Comparison of ENCODE assay signal across 25 mouse cellular contexts in the genomic region with DNA sequence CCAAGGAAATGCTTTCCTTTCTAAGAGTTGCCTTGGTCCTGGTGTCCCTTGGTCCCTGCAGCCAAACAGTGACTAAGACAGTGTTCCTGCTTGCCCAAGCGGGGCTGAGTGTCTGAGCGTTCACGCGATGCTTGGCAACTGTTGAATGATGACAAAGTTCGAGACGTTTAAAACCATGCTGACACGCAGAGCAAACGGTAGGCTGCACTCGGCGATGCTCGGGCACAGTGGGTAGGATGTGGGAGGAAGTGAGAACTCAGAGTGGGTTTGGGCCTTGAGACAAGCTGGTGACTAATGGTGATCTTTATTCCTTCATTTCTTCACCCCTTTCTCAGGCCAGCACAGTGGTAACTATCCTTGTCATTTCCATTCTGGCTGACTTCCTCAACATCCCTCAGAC.
A peak's percentile ranks its signal among the peaks of the same experiment; 100 is the strongest.
DNase-seq lines count a peak whose midpoint lies in the region; ATAC-seq and TF ChIP-seq lines count a peak whose summit lies in the region.
"Had no signal": no experiment of that assay in that cellular context is flagged by ENCODE, and none has a peak within 500 bp of the region (broad histone marks: within the 10 kb centered on the region; RNA-seq: fewer than 3 reads in every experiment).

No protein-coding gene starts in this region.

- ATAC-seq in hematopoietic stem cell, adult 5-6 weeks (replicated peaks in 1 of 2; ENCODE audit: insufficient read depth in 1 of 2, low FRiP score in 2 of 2, low TSS enrichment in 1 of 2, low read depth in 1 of 2, poor library complexity in 2 of 2, severe bottlenecking in 2 of 2) = peak; percentile 13 to 25; a peak in 1 of 4 replicates
- peak; percentile 30; the same call in 1 of the 2 replicates for ATAC-seq in neutrophil, adult 5-6 weeks (ENCODE audit: extremely low read depth, insufficient number of reproducible peaks, low FRiP score, poor library complexity, severe bottlenecking)
- ATAC-seq: hindbrain, postnatal 0 days; intestine, postnatal 0 days had no signal

- no peaks in the 10 kb centered on the region for H3K36me3 ChIP-seq in kidney, adult 2 months (ENCODE audit: control insufficient read depth, insufficient read depth, low read length)
- H3K36me3 ChIP-seq: embryonic facial prominence, embryonic 10.5 days; forebrain, embryonic 12.5 days; neural tube, embryonic 15.5 days; stomach, embryonic 15.5 days had no signal

- no peak overlapping the region for H3K4me3 ChIP-seq in kidney, adult 2 months (ENCODE audit: insufficient read depth, low read depth, low read length)
- H3K4me3 ChIP-seq: embryonic facial prominence, embryonic 10.5 days; forebrain, embryonic 12.5 days; heart, adult 2 months; layer of hippocampus, adult 2 months; neural tube, embryonic 15.5 days; stomach, embryonic 15.5 days had no signal

- WGBS in kidney, adult 2 months = 79% methylated on average over 11 of the region's 11 CpGs

- TF ChIP-seq POLR2A in kidney, adult 2 months (IDR thresholded peaks at IDR 0.05; ENCODE audit: low read depth, low read length) = no peak

- no peak overlapping the region for H3K27ac ChIP-seq in kidney, adult 2 months (ENCODE audit: insufficient read depth, low read depth, low read length)
- H3K27ac ChIP-seq: embryonic facial prominence, embryonic 10.5 days; forebrain, embryonic 12.5 days; heart, adult 2 months; hindbrain, postnatal 0 days; kidney, postnatal 0 days; layer of hippocampus, adult 2 months; neural tube, embryonic 15.5 days; stomach, embryonic 15.5 days had no signal

- TF ChIP-seq CTCF in kidney, adult 2 months (conservative IDR thresholded peaks at IDR 0.05; ENCODE audit: insufficient read depth, insufficient read length, low read depth, low read length) = no peak

- peak; percentile 28 for DNase-seq in kidney, adult 2 months
- no peak for DNase-seq in kidney, postnatal 4 days
- peak; percentile 5 to 13 for DNase-seq in right cerebral cortex, adult 2 months (ENCODE audit: low spot score in 2 of 2)
- no peak for DNase-seq in right cerebral cortex, postnatal 10 days (ENCODE audit: low spot score in 2 of 2)
- DNase-seq in layer of hippocampus, adult 9-10 months (ENCODE audit: low spot score) = no peak
- DNase-seq in urinary bladder, postnatal 4 days (ENCODE audit: low spot score in 2 of 2) = no peak
- DNase-seq: cerebellum, adult 18-20 months; cerebellum, postnatal 36 days; gastrocnemius, postnatal 10 days; heart, adult 2 months; heart, postnatal 4 days; left cerebral cortex, postnatal 4 days; lung, postnatal 10 days; thymus, adult 18-20 months; thymus, postnatal 4 days had no signal

- no peaks in the 10 kb centered on the region for H3K27me3 ChIP-seq in kidney, adult 2 months (replicated peaks; ENCODE audit: control insufficient read depth, insufficient read depth, low read length)
- H3K27me3 ChIP-seq: forebrain, embryonic 12.5 days; neural tube, embryonic 15.5 days; stomach, embryonic 15.5 days had no signal

- no peaks in the 10 kb centered on the region for H3K4me1 ChIP-seq in kidney, adult 2 months (ENCODE audit: control insufficient read depth, insufficient read depth, low read length)
- H3K4me1 ChIP-seq: forebrain, embryonic 12.5 days had no signal

Comparison
In these comparisons a context has a peak if more than half of its experiments do, and no peak if none do; other contexts are left out.
1. DNase-seq: peak in kidney, adult 2 months (single experiment) and right cerebral cortex, adult 2 months (2 of 2); none in kidney, postnatal 4 days (0 of 2), right cerebral cortex, postnatal 10 days (0 of 2), layer of hippocampus, adult 9-10 months (single experiment) and urinary bladder, postnatal 4 days (0 of 2).